Mouse (Mus musculus) spleen, postnatal 4 days (tissue): ENCODE measurements around the gene Spint1.

ENCODE experiments used
- DNase-seq, 2 experiments: peaks; one replicate each; pipeline ENCODE4 v3.0.0; 2022; ENCODE audit warnings: low spot score in 2 of 2

Spint1 gene

DNA sequence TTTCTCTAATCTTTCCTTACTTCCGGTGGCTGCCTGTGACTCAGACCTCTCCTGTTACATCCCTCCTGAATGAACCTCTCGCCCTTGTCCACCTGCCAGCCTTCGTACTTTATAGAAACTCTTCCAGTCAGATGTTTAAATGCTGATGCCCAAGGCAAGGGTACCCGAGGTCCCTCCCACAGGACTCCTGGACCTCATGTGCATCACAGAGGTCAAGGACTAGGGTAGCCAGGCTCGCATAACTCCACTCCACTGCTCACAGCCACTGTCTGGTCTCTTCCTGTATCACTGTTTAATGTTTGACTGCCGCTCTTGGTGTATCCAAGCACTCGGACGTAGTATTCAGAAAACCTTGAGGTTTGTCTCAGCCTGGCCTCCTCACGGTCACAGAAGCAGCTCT, 5.4 kb downstream of the Spint1 start:
- DNase-seq = no peak

GRCm38 (mm10) chr2:119245246-119245645, 8.1 kb downstream of the Spint1 start:
- DNase-seq = no peak

- no peak for DNase-seq
Measured at GRCm38 (mm10) chr2:119247904-119248303, 10.7 kb downstream of the Spint1 start.

DNA sequence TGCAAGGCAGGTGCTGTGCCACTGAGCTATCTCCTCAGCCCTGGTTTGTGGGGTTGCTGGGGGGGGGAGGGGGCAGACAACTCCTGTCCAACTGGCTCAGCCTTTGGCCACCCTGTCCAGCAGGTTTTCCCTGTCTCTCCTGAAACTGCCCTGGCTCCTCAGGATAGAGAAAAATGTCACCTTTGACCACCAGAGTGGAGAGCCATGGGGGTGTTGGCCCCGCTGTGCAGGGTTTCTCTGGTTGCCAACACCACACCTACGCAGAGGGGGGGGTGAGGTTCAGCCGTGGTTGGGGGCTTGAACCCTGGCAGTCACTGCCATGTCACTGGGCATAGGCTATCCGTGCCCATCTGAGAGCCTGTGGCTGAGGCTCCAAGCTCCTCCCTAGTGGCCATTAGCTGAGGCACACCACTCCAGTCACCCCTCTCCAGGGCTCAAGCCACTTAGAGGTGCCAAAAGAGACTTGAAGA, 12.5 kb downstream of the Spint1 start:
- no peak for DNase-seq

DNA sequence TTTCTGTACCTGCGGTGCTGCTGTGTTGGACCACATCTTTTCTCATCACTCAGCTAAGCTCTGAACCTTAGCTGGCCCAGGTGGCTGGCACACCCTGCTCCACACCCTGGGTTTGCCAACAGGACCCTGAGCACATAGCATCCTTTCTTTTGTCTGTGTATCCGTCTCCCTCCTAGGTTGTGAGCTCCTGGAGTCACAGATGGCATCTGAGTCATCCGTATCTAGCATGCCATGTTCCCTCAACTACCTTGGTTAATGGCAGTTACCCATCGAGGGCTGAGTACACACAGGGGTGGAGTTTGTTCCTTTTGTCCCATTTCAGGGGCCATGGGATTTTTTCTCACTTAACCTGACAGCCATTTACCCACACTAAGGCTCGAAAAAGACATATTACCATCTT, 13.2 kb downstream of the Spint1 start:
- DNase-seq = no peak

GRCm38 (mm10) chr2:119250826-119251478, 13.8 kb downstream of the Spint1 start:
- DNase-seq = peak; percentile 83 to 97

DNA sequence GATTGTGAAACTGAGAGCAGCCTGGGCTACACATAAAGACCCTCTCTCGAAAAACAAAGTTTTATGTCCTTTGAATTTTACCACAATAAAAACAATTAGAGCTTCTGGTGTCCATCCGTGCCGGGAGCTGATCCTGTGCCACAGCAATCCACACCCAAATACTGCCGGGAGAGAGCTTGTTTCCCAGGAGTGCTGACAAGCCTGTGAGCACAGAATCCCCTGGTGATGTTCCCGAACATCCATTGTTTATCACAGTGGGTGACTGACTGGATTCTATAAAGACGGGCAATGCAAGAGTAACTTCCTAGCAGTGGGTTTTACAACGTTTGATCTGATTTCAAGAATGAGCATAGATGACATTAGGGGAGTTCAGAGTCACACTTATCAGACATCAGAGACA, 17.8 kb downstream of the Spint1 start:
- DNase-seq = no peak

GRCm38 (mm10) chr2:119260518-119260917, 23.4 kb downstream of the Spint1 start:
- DNase-seq = no peak

DNA sequence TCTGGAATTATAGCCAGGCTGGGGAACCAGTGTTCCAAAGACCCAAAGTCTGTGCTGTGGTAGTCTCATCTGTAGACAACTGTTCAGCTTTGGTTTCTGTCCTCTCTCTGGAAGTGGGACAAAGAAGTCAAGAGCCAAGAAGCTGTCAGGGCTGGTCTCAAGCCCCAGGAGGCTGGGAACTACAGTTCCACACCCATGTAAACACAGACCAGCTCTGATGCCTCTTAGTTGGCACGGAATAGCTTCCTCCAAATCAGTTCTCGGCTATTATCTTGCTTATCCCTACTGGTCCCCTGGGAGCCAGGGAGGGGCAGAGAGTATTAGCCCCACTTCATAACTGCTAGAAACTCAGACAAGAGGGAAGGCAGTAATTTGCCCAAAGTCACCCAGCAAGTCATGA, 24.2 kb downstream of the Spint1 start:
- no peak for DNase-seq

DNA sequence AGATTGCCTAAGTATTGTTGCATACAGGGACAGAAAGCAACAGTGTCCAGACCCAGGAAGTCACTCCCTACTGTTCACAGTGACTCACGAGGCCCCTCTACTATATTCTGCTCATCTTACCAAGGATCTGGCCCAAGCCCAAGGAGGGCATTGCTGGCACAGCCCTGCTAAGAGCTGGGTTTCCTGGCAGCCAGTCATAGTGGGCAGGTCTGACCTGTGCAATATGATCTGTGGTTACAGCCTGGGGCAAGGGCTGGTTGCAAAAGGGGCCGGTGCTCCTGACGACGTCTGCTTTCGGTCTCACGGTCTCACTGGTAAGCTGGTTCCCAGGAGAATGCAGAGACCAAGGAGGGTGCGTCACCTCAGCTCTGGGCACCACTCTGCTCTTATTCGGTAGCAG, 25.8 kb downstream of the Spint1 start:
- peak in 1 of 2 experiments; percentile 31 for DNase-seq

DNA sequence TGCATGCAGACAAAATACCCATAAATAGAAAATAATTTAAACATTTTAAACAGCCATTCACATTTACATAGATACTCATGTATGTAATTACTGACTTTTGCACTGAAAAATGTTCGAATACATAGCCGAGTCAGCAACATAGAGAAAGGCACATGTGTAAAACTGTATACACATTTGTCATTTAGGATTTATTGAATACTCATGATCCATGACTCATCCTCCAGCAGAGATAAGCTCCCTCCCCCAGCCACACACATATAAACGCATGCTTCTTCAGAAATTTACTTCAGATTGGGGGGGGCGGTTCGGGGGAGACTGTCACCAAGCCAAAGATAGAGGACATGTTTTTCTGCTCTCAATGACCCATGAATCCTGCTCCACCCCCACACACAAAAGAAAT, 26.7 kb downstream of the Spint1 start:
- no peak for DNase-seq

GRCm38 (mm10) chr2:119270286-119270642, 33.1 kb downstream of the Spint1 start:
- no peak for DNase-seq

DNA sequence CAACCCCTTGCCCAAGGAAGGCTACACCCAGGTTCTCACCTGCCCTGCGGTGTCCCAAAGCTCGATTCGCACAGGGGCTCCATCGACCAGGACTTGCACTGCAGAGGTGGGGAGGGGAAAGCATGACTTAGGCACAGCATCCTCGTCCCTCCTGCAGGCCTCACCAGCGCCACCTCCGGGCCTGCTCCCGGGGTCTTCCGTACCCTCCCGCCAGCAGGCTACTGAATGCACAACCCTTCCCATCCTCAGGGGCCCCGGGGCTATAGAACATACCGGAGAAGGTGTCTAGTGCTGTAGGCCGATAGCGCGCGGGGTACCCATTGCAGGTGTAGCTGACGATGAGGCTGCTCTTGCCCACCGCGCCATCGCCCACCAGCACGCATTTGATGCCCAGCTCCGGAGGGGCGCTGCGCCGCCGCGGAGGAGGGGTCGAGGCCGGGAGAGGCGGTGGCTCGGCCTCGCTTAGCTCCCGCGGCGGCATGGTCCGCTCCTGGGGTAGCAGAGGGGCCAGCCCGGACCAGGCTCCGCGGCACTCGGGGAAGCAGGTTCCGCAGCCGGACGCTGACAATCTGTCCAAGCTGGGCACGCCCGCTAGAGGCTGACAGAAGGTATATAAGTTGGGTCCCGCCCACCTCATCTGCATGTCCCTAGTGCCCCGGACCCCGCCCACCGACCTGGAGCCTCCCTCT, 33.6 kb downstream of the Spint1 start, which contains the start of gene Rhov:
TSS of gene Rhov (minus strand) at position 630 of the 689 bp plus-strand sequence.
- DNase-seq = peak; percentile 75 to 86

DNA sequence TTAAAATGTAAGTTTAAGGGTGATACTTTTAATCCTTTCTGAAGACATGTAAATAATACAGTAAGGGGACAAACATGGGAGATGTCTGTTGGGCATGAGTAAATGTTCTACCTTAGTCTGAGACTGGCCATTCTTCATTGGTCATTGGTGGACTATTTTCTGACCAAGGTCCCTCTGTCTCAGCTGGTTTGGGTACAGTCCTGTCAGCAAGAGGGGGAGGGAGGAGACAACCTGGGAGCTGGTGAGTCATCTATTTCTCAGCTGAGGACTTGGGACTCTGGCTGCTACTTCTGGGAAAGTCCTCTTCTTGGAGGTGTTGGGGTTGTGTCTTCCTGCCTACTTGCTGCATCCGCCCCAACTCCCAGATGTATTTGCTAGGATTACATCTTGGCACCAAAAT, 37.0 kb downstream of the Spint1 start:
- DNase-seq = no peak

- DNase-seq = no peak
Measured at GRCm38 (mm10) chr2:119276926-119277325, 39.8 kb downstream of the Spint1 start.

- no peak for DNase-seq
Measured at GRCm38 (mm10) chr2:119277810-119278209, 40.6 kb downstream of the Spint1 start.

GRCm38 (mm10) chr2:119281899-119282565, 44.9 kb downstream of the Spint1 start:
- DNase-seq = no peak

- no peak for DNase-seq
Measured at GRCm38 (mm10) chr2:119287372-119287771, 50.2 kb downstream of the Spint1 start.

DNA sequence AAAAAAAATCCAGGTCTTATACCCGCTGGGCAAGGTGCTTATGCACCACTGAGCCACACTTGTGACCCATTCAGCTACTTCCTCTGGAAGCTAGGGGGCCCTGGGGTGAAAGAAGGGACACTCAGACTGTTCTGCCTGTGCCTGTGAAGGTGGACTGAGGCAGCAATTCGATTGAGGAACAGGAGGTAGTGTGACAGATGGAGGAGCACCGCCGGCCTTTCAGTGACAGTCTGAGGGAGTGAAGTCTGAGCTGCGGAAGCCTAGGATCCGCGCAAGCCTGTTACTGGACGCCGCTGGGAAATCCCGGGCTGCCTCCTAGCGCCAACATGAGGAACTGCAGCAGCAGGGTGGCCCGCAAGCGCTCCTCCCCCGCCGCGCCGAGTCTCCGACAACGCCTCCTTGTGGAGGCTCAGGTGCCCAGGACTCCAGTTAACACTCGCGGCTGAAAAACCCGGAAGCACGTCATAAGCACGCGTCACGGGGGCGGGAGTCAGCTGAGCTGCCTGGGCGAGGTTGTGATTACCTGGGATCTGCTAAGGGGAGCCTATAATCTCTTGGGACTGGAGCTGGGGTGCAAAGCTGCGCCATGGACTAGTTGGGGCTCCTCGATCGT, 51.2 kb downstream of the Spint1 start, which contains the start of gene Vps18:
TSS of gene Vps18 (plus strand) at position 471 of the 613 bp plus-strand sequence.
- peak; percentile 98 to 99 for DNase-seq

- DNase-seq = peak in 1 of 2 experiments; percentile 72
Measured at GRCm38 (mm10) chr2:119289014-119289416, 51.9 kb downstream of the Spint1 start.

DNA sequence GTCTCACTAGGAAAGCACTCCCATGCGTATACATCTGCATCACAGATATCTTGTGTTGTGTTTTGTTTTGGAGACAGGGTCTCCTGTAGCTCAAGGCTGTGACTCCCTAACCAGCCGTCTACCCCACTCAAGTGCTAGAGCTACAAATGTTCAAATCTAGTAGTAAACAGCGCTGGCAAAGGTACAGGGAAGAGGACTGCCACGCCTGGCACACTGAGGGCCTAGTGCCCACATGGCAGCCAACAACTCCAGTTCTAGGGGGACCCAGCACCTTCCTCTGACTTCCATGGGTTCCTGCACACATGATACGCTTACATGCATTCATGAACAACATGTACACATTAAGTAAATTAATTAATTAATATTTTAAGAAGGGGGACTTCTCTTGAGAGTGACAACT, 55.1 kb downstream of the Spint1 start:
- no peak for DNase-seq

DNA sequence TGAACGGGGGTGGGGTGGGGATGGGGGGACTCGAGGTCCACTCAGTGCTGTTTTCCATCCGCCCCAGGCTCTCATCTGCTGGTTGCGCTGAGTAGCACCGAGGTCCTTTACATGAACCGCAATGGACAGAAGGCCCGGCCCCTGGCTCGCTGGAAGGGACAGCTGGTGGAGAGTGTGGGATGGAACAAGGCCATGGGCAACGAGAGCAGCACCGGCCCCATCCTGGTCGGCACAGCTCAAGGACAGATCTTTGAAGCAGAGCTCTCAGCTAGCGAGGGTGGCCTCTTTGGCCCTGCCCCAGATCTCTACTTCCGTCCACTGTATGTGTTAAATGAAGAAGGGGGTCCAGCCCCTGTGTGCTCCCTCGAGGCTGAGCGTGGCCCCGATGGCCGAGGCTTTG, 55.7 kb downstream of the Spint1 start:
- no peak for DNase-seq
